Comparison of ENCODE assay signal across 8 mouse cellular contexts in genomic region chr6:113379246-113379645, GRCm38 (mm10). TPM values are rescaled to one million over a fixed set of nuclear protein-coding genes. Genes with fewer than 3 reads are reported as not detected.
A peak's percentile ranks its signal among the peaks of the same experiment; 100 is the strongest.
DNase-seq lines count a peak whose midpoint lies in the region; ATAC-seq and TF ChIP-seq lines count a peak whose summit lies in the region.

No protein-coding gene starts in this region.

- no peaks in the 10 kb centered on the region for H3K9me3 ChIP-seq in lung, embryonic 14.5 days (ENCODE audit: low read depth, low read length)
- H3K9me3 ChIP-seq in forebrain, embryonic 10.5 days: no peaks in the 10 kb centered on the region
- H3K9me3 ChIP-seq in limb, embryonic 14.5 days (ENCODE audit: control insufficient read depth, low read length): no peaks in the 10 kb centered on the region
- H3K9me3 ChIP-seq in neural tube, embryonic 14.5 days (ENCODE audit: control insufficient read depth, low read length): no peaks in the 10 kb centered on the region

- H3K4me3 ChIP-seq in lung, embryonic 14.5 days (ENCODE audit: low read depth, low read length): peak overlapping the region; percentile 98
- peak overlapping the region; percentile 99 for H3K4me3 ChIP-seq in forebrain, embryonic 10.5 days
- peak overlapping the region; percentile 97 for H3K4me3 ChIP-seq in limb, embryonic 14.5 days (replicated peaks; ENCODE audit: low read length)
- peak overlapping the region; percentile 96; the same call in 1 of the 2 replicates for H3K4me3 ChIP-seq in neural tube, embryonic 14.5 days (ENCODE audit: low read depth, low read length)

- no peak for TF ChIP-seq CTCF in lung, embryonic 14.5 days (IDR thresholded peaks at IDR 0.05; ENCODE audit: low read depth)

- H3K9ac ChIP-seq in lung, embryonic 14.5 days: peak overlapping the region; percentile 90; the same call in 1 of the 2 replicates
- H3K9ac ChIP-seq in limb, embryonic 14.5 days (ENCODE audit: low read depth, low read length, severe bottlenecking): no peak overlapping the region
- no peak overlapping the region for H3K9ac ChIP-seq in neural tube, embryonic 14.5 days (replicated peaks; ENCODE audit: low read depth, low read length)

- H3K4me1 ChIP-seq in lung, embryonic 14.5 days (ENCODE audit: insufficient read depth): peaks cover 14% of the 10 kb centered on the region; the same call in 1 of the 2 replicates
- H3K4me1 ChIP-seq in forebrain, embryonic 10.5 days: peaks cover 23% of the 10 kb centered on the region
- H3K4me1 ChIP-seq in limb, embryonic 14.5 days (ENCODE audit: control insufficient read depth, insufficient read depth, low read length): peaks cover 14% of the 10 kb centered on the region
- H3K4me1 ChIP-seq in neural tube, embryonic 14.5 days (ENCODE audit: control insufficient read depth, insufficient read depth, low read length): peaks cover 12% of the 10 kb centered on the region

- H3K4me2 ChIP-seq in lung, embryonic 14.5 days: peak overlapping the region; percentile 73
- peak overlapping the region; percentile 80 for H3K4me2 ChIP-seq in limb, embryonic 14.5 days (replicated peaks; ENCODE audit: low read depth, low read length, severe bottlenecking)
- peak overlapping the region; percentile 98; the same call in 1 of the 2 replicates for H3K4me2 ChIP-seq in neural tube, embryonic 14.5 days (ENCODE audit: low read depth, low read length)

- H3K27me3 ChIP-seq in lung, embryonic 14.5 days (ENCODE audit: insufficient read depth, low read length): no peaks in the 10 kb centered on the region
- no peaks in the 10 kb centered on the region for H3K27me3 ChIP-seq in forebrain, embryonic 10.5 days (ENCODE audit: poor library complexity, severe bottlenecking)
- H3K27me3 ChIP-seq in limb, embryonic 14.5 days (ENCODE audit: control insufficient read depth, insufficient read depth, low read length): no peaks in the 10 kb centered on the region
- H3K27me3 ChIP-seq in neural tube, embryonic 14.5 days (ENCODE audit: control insufficient read depth, insufficient read depth, low read length): no peaks in the 10 kb centered on the region

- 76% methylated on average over 6 of the region's 6 CpGs for WGBS in lung, embryonic 14.5 days
- WGBS in forebrain, embryonic 10.5 days: 84% methylated on average over 6 of the region's 6 CpGs
- 81% methylated on average over 6 of the region's 6 CpGs for WGBS in limb, embryonic 14.5 days
- 93% methylated on average over 6 of the region's 6 CpGs for WGBS in neural tube, embryonic 14.5 days

- H3K36me3 ChIP-seq in lung, embryonic 14.5 days (ENCODE audit: insufficient read depth): peaks cover 59% of the 10 kb centered on the region
- peaks cover 60% of the 10 kb centered on the region for H3K36me3 ChIP-seq in forebrain, embryonic 10.5 days (replicated peaks)
- H3K36me3 ChIP-seq in limb, embryonic 14.5 days (ENCODE audit: control insufficient read depth, insufficient read depth, low read length): peaks cover 55% of the 10 kb centered on the region
- H3K36me3 ChIP-seq in neural tube, embryonic 14.5 days (ENCODE audit: control insufficient read depth, insufficient read depth, low read length): peaks cover 43% of the 10 kb centered on the region

- no peak for ATAC-seq in lung, embryonic 14.5 days (ENCODE audit: insufficient read depth)
- no peak for ATAC-seq in limb, embryonic 14.5 days (ENCODE audit: low FRiP score, low read depth)
- ATAC-seq in neural tube, embryonic 14.5 days (ENCODE audit: low read depth): no peak

- no peak for TF ChIP-seq POLR2A in limb, embryonic 14.5 days (IDR thresholded peaks at IDR 0.05; ENCODE audit: borderline replicate concordance, extremely low read depth, insufficient read depth, insufficient read length)

- no peak overlapping the region for H3K27ac ChIP-seq in lung, embryonic 14.5 days (ENCODE audit: low read depth)
- H3K27ac ChIP-seq in forebrain, embryonic 10.5 days: no peak overlapping the region
- no peak overlapping the region for H3K27ac ChIP-seq in limb, embryonic 14.5 days (replicated peaks; ENCODE audit: low read depth, low read length)
- H3K27ac ChIP-seq in neural tube, embryonic 14.5 days (ENCODE audit: low read depth, low read length): no peak overlapping the region

- DNase-seq in lung, embryonic 14.5 days: no peak
- no peak for DNase-seq in lung, postnatal 14 days
- DNase-seq in forebrain, embryonic 10.5 days (ENCODE audit: extremely low spot score, low spot score): no peak
- DNase-seq in limb, embryonic 14.5 days (ENCODE audit: low spot score): no peak
- no peak for DNase-seq in testis, postnatal 14 days (ENCODE audit: low spot score)
- DNase-seq in frontal cortex, postnatal 36 days (ENCODE audit: low spot score in 2 of 2): no peak
- no peak for DNase-seq in adrenal gland, adult 8-10 months

RNA-seq across cellular contexts. Expression of gene Arpc4, which starts 1.3 kb away (rescaled TPM):
- polyA plus RNA-seq in lung, embryonic 14.5 days (2014; fragmentation: Nextera tagmentation; extraction: Ambion mirVana): 211 and 214 TPM in 2 replicates
- polyA plus RNA-seq in forebrain, embryonic 10.5 days (2016; fragmentation: Nextera tagmentation; extraction: Ambion mirVana): 366 TPM in 2 replicates
- polyA plus RNA-seq in limb, embryonic 14.5 days (2012; rRNA removed): 99.1 and 107 TPM in 2 replicates
- 223 and 226 TPM in 2 replicates for polyA plus RNA-seq in limb, embryonic 14.5 days (2014; fragmentation: Nextera tagmentation; extraction: Ambion mirVana)
- 238 and 253 TPM in 2 replicates for polyA plus RNA-seq in neural tube, embryonic 14.5 days (2014; fragmentation: Nextera tagmentation; extraction: Ambion mirVana)
- 100 to 1,000 TPM; 199 to 228 (median 204) TPM for total RNA-seq in adrenal gland, adult 8-10 months (2022)

RNA-seq across cellular contexts. Expression of gene Tada3, which starts 1.6 kb away (rescaled TPM):
- polyA plus RNA-seq in lung, embryonic 14.5 days (2014; fragmentation: Nextera tagmentation; extraction: Ambion mirVana): 45.9 and 49.4 TPM in 2 replicates
- 53.8 and 59.3 TPM in 2 replicates for polyA plus RNA-seq in forebrain, embryonic 10.5 days (2016; fragmentation: Nextera tagmentation; extraction: Ambion mirVana)
- polyA plus RNA-seq in limb, embryonic 14.5 days (2012; rRNA removed): 38.9 and 39.5 TPM in 2 replicates
- 41.2 and 43.9 TPM in 2 replicates for polyA plus RNA-seq in limb, embryonic 14.5 days (2014; fragmentation: Nextera tagmentation; extraction: Ambion mirVana)
- polyA plus RNA-seq in neural tube, embryonic 14.5 days (2014; fragmentation: Nextera tagmentation; extraction: Ambion mirVana): 66.3 and 78.5 TPM in 2 replicates
- total RNA-seq in adrenal gland, adult 8-10 months (2022): 10 to 100 TPM; 39.3 to 47.1 (median 43.4) TPM

RNA-seq across cellular contexts. Expression of gene Ttll3, which starts 9.8 kb away (rescaled TPM):
- polyA plus RNA-seq in lung, embryonic 14.5 days (2014; fragmentation: Nextera tagmentation; extraction: Ambion mirVana): 2.2 and 2.5 TPM in 2 replicates
- polyA plus RNA-seq in forebrain, embryonic 10.5 days (2016; fragmentation: Nextera tagmentation; extraction: Ambion mirVana): 4.0 and 4.2 TPM in 2 replicates
- polyA plus RNA-seq in limb, embryonic 14.5 days (2012; rRNA removed): 21.4 and 26.1 TPM in 2 replicates
- polyA plus RNA-seq in limb, embryonic 14.5 days (2014; fragmentation: Nextera tagmentation; extraction: Ambion mirVana): 2.3 and 4.8 TPM in 2 replicates
- 8.9 and 9.1 TPM in 2 replicates for polyA plus RNA-seq in neural tube, embryonic 14.5 days (2014; fragmentation: Nextera tagmentation; extraction: Ambion mirVana)
- 1 to 10 TPM; 2.6 to 7.4 (median 3.9) TPM for total RNA-seq in adrenal gland, adult 8-10 months (2022)

RNA-seq across cellular contexts. Expression of gene Camk1, which starts 35.5 kb away (rescaled TPM):
- 109 and 110 TPM in 2 replicates for polyA plus RNA-seq in lung, embryonic 14.5 days (2014; fragmentation: Nextera tagmentation; extraction: Ambion mirVana)
- polyA plus RNA-seq in forebrain, embryonic 10.5 days (2016; fragmentation: Nextera tagmentation; extraction: Ambion mirVana): 33.8 and 37.4 TPM in 2 replicates
- 69.0 and 70.6 TPM in 2 replicates for polyA plus RNA-seq in limb, embryonic 14.5 days (2012; rRNA removed)
- polyA plus RNA-seq in limb, embryonic 14.5 days (2014; fragmentation: Nextera tagmentation; extraction: Ambion mirVana): 98.4 and 105 TPM in 2 replicates
- polyA plus RNA-seq in neural tube, embryonic 14.5 days (2014; fragmentation: Nextera tagmentation; extraction: Ambion mirVana): 93.6 and 110 TPM in 2 replicates
- total RNA-seq in adrenal gland, adult 8-10 months (2022): 10 to 100 TPM; 50.1 to 74.6 (median 64.6) TPM

RNA-seq across cellular contexts. Expression of gene Rpusd3, which starts 39.9 kb away (rescaled TPM):
- 15.7 and 18.8 TPM in 2 replicates for polyA plus RNA-seq in lung, embryonic 14.5 days (2014; fragmentation: Nextera tagmentation; extraction: Ambion mirVana)
- polyA plus RNA-seq in forebrain, embryonic 10.5 days (2016; fragmentation: Nextera tagmentation; extraction: Ambion mirVana): 38.3 and 40.6 TPM in 2 replicates
- 38.9 and 46.2 TPM in 2 replicates for polyA plus RNA-seq in limb, embryonic 14.5 days (2012; rRNA removed)
- polyA plus RNA-seq in limb, embryonic 14.5 days (2014; fragmentation: Nextera tagmentation; extraction: Ambion mirVana): 20.9 and 25.1 TPM in 2 replicates
- 19.7 and 23.6 TPM in 2 replicates for polyA plus RNA-seq in neural tube, embryonic 14.5 days (2014; fragmentation: Nextera tagmentation; extraction: Ambion mirVana)
- 10 to 100 TPM in 3 of 4 experiments, 1 to 10 TPM in 1; 7.6 to 13.8 (median 11.6) TPM for total RNA-seq in adrenal gland, adult 8-10 months (2022)
